Mouse (Mus musculus): ENCODE measurements around the gene Gm10300. TPM values are rescaled to one million over a fixed set of nuclear protein-coding genes. Genes with fewer than 3 reads are reported as not detected.

Gm10300 gene
- polyA plus RNA-seq, 1 experiment from 2014 or later: not detected

- Histone ChIP-seq H3K4me1 (ENCODE audit: control insufficient read depth, insufficient read depth, low read length) (0 out of 2 replicates have a peak, but pooled peaks cover 3% of the 10 kb centered on the region), H3K9ac (ENCODE audit: low read length) (no peak overlapping the region), H3K27ac (ENCODE audit: low read depth, low read length) (no peak overlapping the region), H3K4me2 (ENCODE audit: low read depth) (peak overlapping the region; percentile 6; the same call in 1 of the 2 replicates), H3K9me3 (ENCODE audit: control insufficient read depth, low read length) (no peaks in the 10 kb centered on the region), H3K4me3 (ENCODE audit: low read depth, low read length) (no peak overlapping the region), H3K36me3 (ENCODE audit: control insufficient read depth, insufficient read depth, low read length) (no peaks in the 10 kb centered on the region), H3K27me3 (ENCODE audit: control insufficient read depth, insufficient read depth, low read length) (no peaks in the 10 kb centered on the region)
- ATAC-seq (ENCODE audit: insufficient read depth, low FRiP score, low TSS enrichment): no peak
- 80% methylated on average over 6 of the region's 6 CpGs for WGBS
- no peak for DNase-seq (ENCODE audit: low spot score)
Observed at GRCm38 (mm10) chr4:132072946-132073345, 1.6 kb upstream of the Gm10300 start.

GRCm38 (mm10) chr4:132074933-132075769, 654 bp downstream of the Gm10300 start, which contains the start of gene Epb41:
TSS of gene Epb41 (minus strand) at chr4:132075321.
- H3K4me1 ChIP-seq (ENCODE audit: control insufficient read depth, insufficient read depth, low read length): 0 out of 2 replicates have a peak, but pooled peaks cover 3% of the 10 kb centered on the region
- 0 out of 2 replicates have a peak within 1 kb of the TSS, but pooled peaks have one; percentile 23 for H3K27ac ChIP-seq (ENCODE audit: low read depth, low read length)
- H3K9me3 ChIP-seq (ENCODE audit: control insufficient read depth, low read length): no peaks in the 10 kb centered on the region
- H3K4me2 ChIP-seq (ENCODE audit: low read depth): peak within 1 kb of the TSS; percentile 100
- ATAC-seq (ENCODE audit: insufficient read depth, low FRiP score, low TSS enrichment) (peak; percentile 94), DNase-seq (ENCODE audit: low spot score) (peak; percentile 94)
- H3K9ac ChIP-seq (ENCODE audit: low read length): peak within 1 kb of the TSS; percentile 73
- H3K4me3 ChIP-seq (ENCODE audit: low read depth, low read length): peak within 1 kb of the TSS; percentile 76
- no peaks in the 10 kb centered on the region for H3K36me3 ChIP-seq (ENCODE audit: control insufficient read depth, insufficient read depth, low read length)
- no peaks in the 10 kb centered on the region for H3K27me3 ChIP-seq (ENCODE audit: control insufficient read depth, insufficient read depth, low read length)
- 2% methylated on average over 47 of the region's 47 CpGs for WGBS

DNA sequence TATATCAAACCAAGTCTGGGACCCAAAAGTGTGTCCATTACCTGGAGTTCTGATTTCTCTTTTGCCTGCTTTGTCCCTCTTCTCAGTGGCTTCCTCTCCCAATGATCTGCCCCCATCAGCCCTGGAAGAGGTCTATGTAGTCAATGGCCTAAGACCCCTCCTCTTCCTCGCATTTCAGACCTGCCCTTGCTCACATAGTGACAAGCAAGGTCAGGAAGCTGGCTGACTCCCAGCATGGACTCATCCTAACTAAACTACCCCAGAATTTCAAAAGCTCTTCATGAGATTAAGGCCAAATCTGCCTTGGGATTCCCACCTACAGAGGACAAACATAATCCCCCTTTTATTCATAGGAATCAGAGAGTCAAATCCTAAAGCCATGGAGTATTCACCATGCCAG, 1.3 kb downstream of the Gm10300 start:
- ATAC-seq (ENCODE audit: insufficient read depth, low FRiP score, low TSS enrichment) (no peak), DNase-seq (ENCODE audit: low spot score) (no peak)
- H3K4me2 ChIP-seq (ENCODE audit: low read depth): peak overlapping the region; percentile 100
- no peak overlapping the region for H3K27ac ChIP-seq (ENCODE audit: low read depth, low read length)
- no peaks in the 10 kb centered on the region for H3K27me3 ChIP-seq (ENCODE audit: control insufficient read depth, insufficient read depth, low read length)
- no peak overlapping the region; the same call in 1 of the 2 replicates for H3K4me3 ChIP-seq (ENCODE audit: low read depth, low read length)
- H3K9me3 ChIP-seq (ENCODE audit: control insufficient read depth, low read length): no peaks in the 10 kb centered on the region
- H3K4me1 ChIP-seq (ENCODE audit: control insufficient read depth, insufficient read depth, low read length): 0 out of 2 replicates have a peak, but pooled peaks cover 3% of the 10 kb centered on the region
- WGBS: 46% methylated on average over 1 of the region's 1 CpGs
- H3K9ac ChIP-seq (ENCODE audit: low read length): no peak overlapping the region
- H3K36me3 ChIP-seq (ENCODE audit: control insufficient read depth, insufficient read depth, low read length): no peaks in the 10 kb centered on the region

DNA sequence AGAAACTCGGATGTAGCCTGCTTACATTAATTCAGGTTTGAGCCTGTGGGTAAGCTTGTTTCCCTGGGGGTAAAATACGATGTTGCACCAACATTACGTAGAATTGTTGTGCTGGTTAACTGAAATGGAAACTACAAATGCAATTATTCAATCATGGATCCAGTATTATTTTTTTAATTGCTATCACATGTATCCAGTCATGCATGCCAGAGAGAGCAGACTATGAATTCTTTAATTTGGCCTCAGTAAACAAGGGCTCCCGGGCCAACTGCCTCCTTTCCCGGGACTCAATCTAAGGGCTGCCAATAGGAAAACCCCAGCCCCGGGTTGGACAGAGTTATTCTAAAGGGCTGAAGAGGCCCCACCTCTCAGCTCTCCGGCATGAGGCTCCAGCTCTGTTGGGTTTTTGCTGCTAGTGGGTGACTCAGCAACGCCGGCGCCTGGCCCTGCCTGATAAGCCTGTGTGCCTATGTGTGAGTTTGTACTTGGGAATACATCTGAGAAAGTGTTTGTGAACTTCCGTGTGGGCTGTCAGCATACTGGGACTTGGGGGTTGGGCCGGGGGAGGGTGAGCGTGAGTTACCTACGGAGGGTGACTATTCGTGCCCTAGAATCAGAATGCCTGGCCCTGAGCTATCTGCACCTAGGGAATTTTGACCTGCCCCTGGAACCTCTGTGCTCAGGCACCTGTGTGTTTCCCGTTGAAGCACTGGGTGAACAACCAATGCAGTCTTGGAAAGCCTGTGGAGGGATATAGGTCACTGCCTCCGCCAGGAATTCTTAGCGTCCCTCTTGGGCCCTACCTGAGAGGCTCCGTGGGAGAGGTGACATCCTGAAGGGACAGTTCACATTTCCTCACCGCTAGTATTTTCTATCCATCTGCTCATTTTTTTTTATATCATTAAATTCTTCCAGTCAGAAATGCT, 2.2 kb downstream of the Gm10300 start:
- Histone ChIP-seq H3K4me2 (ENCODE audit: low read depth) (no peak overlapping the region), H3K4me3 (ENCODE audit: low read depth, low read length) (no peak overlapping the region), H3K36me3 (ENCODE audit: control insufficient read depth, insufficient read depth, low read length) (no peaks in the 10 kb centered on the region), H3K9me3 (ENCODE audit: control insufficient read depth, low read length) (no peaks in the 10 kb centered on the region), H3K27me3 (ENCODE audit: control insufficient read depth, insufficient read depth, low read length) (no peaks in the 10 kb centered on the region), H3K27ac (ENCODE audit: low read depth, low read length) (no peak overlapping the region), H3K9ac (ENCODE audit: low read length) (no peak overlapping the region), H3K4me1 (ENCODE audit: control insufficient read depth, insufficient read depth, low read length) (0 out of 2 replicates have a peak, but pooled peaks cover 3% of the 10 kb centered on the region)
- DNase-seq (ENCODE audit: low spot score) (no peak), ATAC-seq (ENCODE audit: insufficient read depth, low FRiP score, low TSS enrichment) (no peak)
- 39% methylated on average over 20 of the region's 20 CpGs for WGBS

DNA sequence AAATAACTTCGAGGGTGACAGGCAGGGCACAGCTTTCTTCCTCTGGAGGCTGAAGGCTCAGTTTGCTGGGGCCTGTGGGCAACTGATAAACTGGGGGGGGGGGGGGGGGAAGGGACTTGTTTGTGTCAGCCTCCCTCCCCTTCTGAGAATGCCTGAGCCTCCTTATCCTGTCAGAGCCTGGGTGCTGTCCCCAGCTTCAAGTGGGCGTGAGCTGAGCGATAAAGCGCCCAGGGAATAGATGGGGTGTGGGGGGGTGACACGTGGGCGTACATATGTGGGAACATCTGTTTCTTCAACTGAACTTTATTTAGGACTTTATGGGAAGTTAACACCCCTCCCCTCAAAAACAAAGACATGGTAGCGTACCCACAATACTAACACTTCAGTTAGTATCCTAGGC, 2.9 kb downstream of the Gm10300 start:
- Histone ChIP-seq H3K36me3 (ENCODE audit: control insufficient read depth, insufficient read depth, low read length) (no peaks in the 10 kb centered on the region), H3K4me3 (ENCODE audit: low read depth, low read length) (no peak overlapping the region), H3K9me3 (ENCODE audit: control insufficient read depth, low read length) (no peaks in the 10 kb centered on the region), H3K4me1 (ENCODE audit: control insufficient read depth, insufficient read depth, low read length) (0 out of 2 replicates have a peak, but pooled peaks cover 3% of the 10 kb centered on the region), H3K27me3 (ENCODE audit: control insufficient read depth, insufficient read depth, low read length) (no peaks in the 10 kb centered on the region), H3K9ac (ENCODE audit: low read length) (no peak overlapping the region), H3K27ac (ENCODE audit: low read depth, low read length) (no peak overlapping the region), H3K4me2 (ENCODE audit: low read depth) (no peak overlapping the region)
- no peak for DNase-seq (ENCODE audit: low spot score)
- 67% methylated on average over 7 of the region's 7 CpGs for WGBS
- no peak for ATAC-seq (ENCODE audit: insufficient read depth, low FRiP score, low TSS enrichment)

- Histone ChIP-seq H3K4me3 (ENCODE audit: low read depth, low read length) (no peak overlapping the region), H3K4me1 (ENCODE audit: control insufficient read depth, insufficient read depth, low read length) (0 out of 2 replicates have a peak, but pooled peaks cover 3% of the 10 kb centered on the region), H3K27me3 (ENCODE audit: control insufficient read depth, insufficient read depth, low read length) (no peaks in the 10 kb centered on the region), H3K27ac (ENCODE audit: low read depth, low read length) (no peak overlapping the region), H3K9me3 (ENCODE audit: control insufficient read depth, low read length) (no peaks in the 10 kb centered on the region), H3K36me3 (ENCODE audit: control insufficient read depth, insufficient read depth, low read length) (no peaks in the 10 kb centered on the region), H3K4me2 (ENCODE audit: low read depth) (no peak overlapping the region), H3K9ac (ENCODE audit: low read length) (no peak overlapping the region)
- ATAC-seq (ENCODE audit: insufficient read depth, low FRiP score, low TSS enrichment) (no peak), DNase-seq (ENCODE audit: low spot score) (no peak)
- 59% methylated on average over 7 of the region's 7 CpGs for WGBS
Observed at GRCm38 (mm10) chr4:132078296-132078714, 3.8 kb downstream of the Gm10300 start.

DNA sequence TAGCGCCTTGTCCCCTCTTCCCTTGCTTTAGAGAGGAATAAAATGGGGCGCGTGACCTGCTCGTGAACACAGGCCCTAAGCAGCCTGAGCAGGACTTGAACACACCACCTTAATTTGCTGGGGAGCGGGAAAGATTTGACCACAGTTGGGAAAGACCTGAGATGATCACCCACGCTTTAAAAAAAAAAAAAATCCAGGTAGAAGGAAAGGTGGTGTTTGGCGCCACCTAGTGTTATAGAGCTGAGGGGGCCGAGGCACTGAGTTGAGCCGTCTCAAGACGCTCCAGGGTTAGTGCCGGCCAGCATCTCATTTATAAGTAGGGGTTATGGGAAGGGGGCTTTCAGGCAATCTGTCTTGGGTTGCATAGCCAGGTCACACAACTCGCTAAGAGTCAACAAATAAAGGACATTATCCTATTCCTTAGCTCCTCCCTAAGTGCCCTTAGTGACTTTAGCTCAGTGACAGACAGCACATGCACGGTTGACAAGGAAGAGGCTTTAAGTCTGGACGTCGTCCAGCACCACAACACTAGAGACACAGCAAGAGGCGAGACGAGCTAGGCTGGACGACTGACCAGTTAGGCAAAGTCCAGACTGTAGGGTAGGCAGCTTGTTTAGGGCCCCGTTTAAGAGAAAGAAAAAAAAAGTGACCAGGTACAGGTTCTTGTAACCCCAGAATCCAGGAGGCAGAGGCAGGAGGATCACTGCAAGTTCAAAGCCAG, 5.2 kb downstream of the Gm10300 start:
- H3K9ac ChIP-seq (ENCODE audit: low read length): no peak overlapping the region
- no peak overlapping the region for H3K4me2 ChIP-seq (ENCODE audit: low read depth)
- WGBS: 18% methylated on average over 19 of the region's 19 CpGs
- DNase-seq (ENCODE audit: low spot score) (peak; percentile 80), ATAC-seq (ENCODE audit: insufficient read depth, low FRiP score, low TSS enrichment) (no peak)
- no peaks in the 10 kb centered on the region for H3K4me1 ChIP-seq (ENCODE audit: control insufficient read depth, insufficient read depth, low read length)
- H3K36me3 ChIP-seq (ENCODE audit: control insufficient read depth, insufficient read depth, low read length): no peaks in the 10 kb centered on the region
- H3K27me3 ChIP-seq (ENCODE audit: control insufficient read depth, insufficient read depth, low read length): no peaks in the 10 kb centered on the region
- no peak overlapping the region for H3K27ac ChIP-seq (ENCODE audit: low read depth, low read length)
- H3K4me3 ChIP-seq (ENCODE audit: low read depth, low read length): no peak overlapping the region
- no peaks in the 10 kb centered on the region for H3K9me3 ChIP-seq (ENCODE audit: control insufficient read depth, low read length)

- Histone ChIP-seq H3K4me3 (ENCODE audit: low read depth, low read length) (no peak overlapping the region), H3K27ac (ENCODE audit: low read depth, low read length) (no peak overlapping the region), H3K4me1 (ENCODE audit: control insufficient read depth, insufficient read depth, low read length) (no peaks in the 10 kb centered on the region), H3K9me3 (ENCODE audit: control insufficient read depth, low read length) (no peaks in the 10 kb centered on the region), H3K36me3 (ENCODE audit: control insufficient read depth, insufficient read depth, low read length) (no peaks in the 10 kb centered on the region), H3K27me3 (ENCODE audit: control insufficient read depth, insufficient read depth, low read length) (no peaks in the 10 kb centered on the region), H3K9ac (ENCODE audit: low read length) (no peak overlapping the region), H3K4me2 (ENCODE audit: low read depth) (no peak overlapping the region)
- 77% methylated on average over 4 of the region's 4 CpGs for WGBS
- no peak for DNase-seq (ENCODE audit: low spot score)
- no peak for ATAC-seq (ENCODE audit: insufficient read depth, low FRiP score, low TSS enrichment)
Observed at GRCm38 (mm10) chr4:132080492-132080983, 6.0 kb downstream of the Gm10300 start.
